Mouse (Mus musculus) liver, embryonic 14.5 days (tissue): ENCODE results near the gene Olfr455.

ENCODE experiments used
- CTCF ChIP-seq: IDR thresholded peaks from 2 replicates; pipeline ENCODE4 v1.5.1; 2016; ENCODE audit warnings: antibody characterized with exemption, low read depth, control low read depth
- EP300 ChIP-seq: IDR thresholded peaks from 2 replicates; pipeline ENCODE4 v1.6.1; 2016; ENCODE audit warnings: antibody characterized with exemption, low read depth

GRCm38 (mm10) chr6:42542036-42543031, 5.1 kb downstream of the Olfr455 start:
- TF ChIP-seq CTCF (no peak), EP300 (no peak)
